Mouse (Mus musculus) liver, adult 2 months (tissue): Measurements from ENCODE around the gene Zgpat.

Experiments
- CTCF ChIP-seq: fragments of 200-500 bp; IDR thresholded peaks from 2 replicates; pipeline ENCODE4 v1.5.1; 2011; ENCODE audit warnings: low read depth, low read length, control low read depth
- POLR2A ChIP-seq: fragments of 200-500 bp; IDR thresholded peaks from 2 replicates; pipeline ENCODE4 v1.6.1; 2011; ENCODE audit warnings: low read length, control low read depth; ENCODE audit not compliant: insufficient read depth; ENCODE audit errors: extremely low read depth

DNA sequence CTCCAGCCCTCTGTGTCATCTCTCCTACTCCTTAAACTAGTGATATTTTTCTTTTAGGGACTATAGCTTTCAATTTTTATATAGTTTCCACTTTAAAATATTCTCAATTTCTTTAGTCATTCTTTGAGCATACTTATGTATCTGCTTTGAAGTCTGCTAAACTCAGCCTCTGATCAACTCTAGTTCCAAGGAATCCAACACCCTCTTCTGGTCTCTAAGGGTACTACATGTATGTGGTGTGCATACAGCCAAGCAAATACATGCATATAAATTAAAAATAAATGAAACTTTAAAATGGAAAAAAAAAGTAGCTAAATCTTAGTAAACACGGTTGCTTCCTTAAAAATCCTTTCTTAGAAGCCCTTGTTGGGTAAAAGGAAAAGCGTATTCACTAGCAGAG, 11.1 kb downstream of the Zgpat start:
- TF ChIP-seq POLR2A (no peak), CTCF (no peak)
